ENCODE assay signal across 7 mouse cellular contexts in the genomic region with DNA sequence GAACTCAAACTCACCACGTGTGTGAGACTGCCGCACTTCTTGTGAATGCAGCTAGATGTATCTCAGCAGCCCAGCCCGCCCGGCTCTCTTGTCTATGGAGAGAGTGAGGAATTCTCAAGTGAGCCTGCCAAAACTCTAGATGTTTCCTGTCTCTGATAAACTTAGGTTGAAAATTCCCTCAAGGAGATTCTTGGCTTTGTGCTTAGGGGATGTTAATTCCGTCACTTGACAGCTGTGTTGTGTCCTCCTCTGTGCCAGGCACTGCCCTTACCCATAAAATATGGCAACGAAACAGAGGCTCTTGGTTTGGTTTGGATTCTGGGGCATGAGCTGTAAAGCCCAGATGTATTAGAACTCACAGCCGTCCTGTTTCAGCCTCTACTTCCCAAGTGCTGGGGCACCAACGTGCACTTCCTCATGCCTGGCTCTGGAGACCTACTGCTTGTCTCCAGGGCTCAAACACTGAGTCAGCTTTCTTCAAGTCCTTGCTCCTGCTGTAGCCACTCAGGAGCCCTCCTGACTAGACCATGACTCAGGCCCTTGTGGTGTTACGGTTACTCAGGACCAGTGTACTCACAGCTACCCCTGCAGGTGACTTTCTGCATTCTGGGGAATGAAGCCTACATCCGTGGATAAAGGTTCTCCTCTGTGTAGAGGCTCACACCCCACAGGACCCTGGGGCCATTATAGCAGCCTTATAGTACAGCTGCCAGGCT. TPM values are rescaled to one million over a fixed set of nuclear protein-coding genes. Genes with fewer than 3 reads are reported as not detected.
DNase-seq lines count a peak whose midpoint lies in the region; ATAC-seq lines count a peak whose summit lies in the region.

No protein-coding gene starts in this region.

- H3K36me3 ChIP-seq in stomach, embryonic 16.5 days (ENCODE audit: control insufficient read depth, insufficient read depth, low read length) = no peaks in the 10 kb centered on the region

- no peaks in the 10 kb centered on the region for H3K27me3 ChIP-seq in stomach, embryonic 16.5 days (ENCODE audit: control insufficient read depth, insufficient read depth, low read length)

- DNase-seq in retina, postnatal 1 day = peak; percentile 17
- no peak for DNase-seq in retina, embryonic 14.5 days (ENCODE audit: low spot score)
- DNase-seq in brain, adult 2 months (ENCODE audit: low read depth, low spot score) = peak; percentile 81
- peak; percentile 53 for DNase-seq in liver
- no peak for DNase-seq in urinary bladder, postnatal 25 days (ENCODE audit: low spot score)
- no peak for DNase-seq in layer of hippocampus, postnatal 10 days (ENCODE audit: low spot score in 2 of 2)

- H3K4me1 ChIP-seq in stomach, embryonic 16.5 days (ENCODE audit: control insufficient read depth, insufficient read depth, low read length) = peaks cover 9% of the 10 kb centered on the region; the same call in 1 of the 2 replicates

- H3K4me2 ChIP-seq in stomach, embryonic 16.5 days (ENCODE audit: low read depth, low read length) = no peak overlapping the region

- H3K4me3 ChIP-seq in stomach, embryonic 16.5 days (replicated peaks; ENCODE audit: low read length) = no peak overlapping the region

- H3K27ac ChIP-seq in stomach, embryonic 16.5 days (ENCODE audit: low read length) = no peak overlapping the region

- H3K9ac ChIP-seq in stomach, embryonic 16.5 days (ENCODE audit: low read length) = no peak overlapping the region

- H3K9me3 ChIP-seq in stomach, embryonic 16.5 days (replicated peaks; ENCODE audit: control insufficient read depth, low read length) = no peaks in the 10 kb centered on the region

- WGBS in stomach, embryonic 16.5 days = 57% methylated on average over 10 of the region's 10 CpGs

- peak; percentile 53; the same call in 1 of the 2 replicates for ATAC-seq in stomach, embryonic 16.5 days (ENCODE audit: insufficient read depth, low FRiP score)

RNA-seq across cellular contexts. Expression of gene Prnd, which starts 15.1 kb away (rescaled TPM):
- polyA plus RNA-seq in stomach, embryonic 16.5 days (2015; fragmentation: Nextera tagmentation; extraction: Ambion mirVana) = 39.3 and 44.0 TPM in 2 replicates
- 1 to 10 TPM; 5.1 to 5.2 TPM for total RNA-seq in layer of hippocampus, postnatal 10 days (2021)

RNA-seq across cellular contexts. Expression of gene Prn, which starts 25.8 kb away (rescaled TPM):
- polyA plus RNA-seq in stomach, embryonic 16.5 days (2015; fragmentation: Nextera tagmentation; extraction: Ambion mirVana) = 0.37 TPM in 1 of 2 replicates, not detected in the other
- under 1 TPM in 1 of 2 experiments, not detected in 1; 0.64 TPM for total RNA-seq in layer of hippocampus, postnatal 10 days (2021)

RNA-seq across cellular contexts. Expression of gene Prnp, which starts 25.8 kb away (rescaled TPM):
- 70.4 and 73.5 TPM in 2 replicates for polyA plus RNA-seq in stomach, embryonic 16.5 days (2015; fragmentation: Nextera tagmentation; extraction: Ambion mirVana)
- total RNA-seq in layer of hippocampus, postnatal 10 days (2021) = 100 to 1,000 TPM; 488 to 510 TPM

Comparison
In these comparisons a context has a peak if more than half of its experiments do, and no peak if none do; other contexts are left out.
1. DNase-seq: peak in retina, postnatal 1 day (single experiment), brain, adult 2 months (single experiment) and liver (single experiment); none in retina, embryonic 14.5 days (single experiment), urinary bladder, postnatal 25 days (single experiment) and layer of hippocampus, postnatal 10 days (0 of 2).